Mouse (Mus musculus): ENCODE measurements around the gene Klhdc4. TPM values are rescaled to one million over a fixed set of nuclear protein-coding genes. Genes with fewer than 3 reads are reported as not detected.
A peak's percentile ranks its signal among the peaks of the same experiment; 100 is the strongest.

Gene Klhdc4
- polyA plus RNA-seq, 1 experiment from 2014 or later, result 44.4 TPM

DNA sequence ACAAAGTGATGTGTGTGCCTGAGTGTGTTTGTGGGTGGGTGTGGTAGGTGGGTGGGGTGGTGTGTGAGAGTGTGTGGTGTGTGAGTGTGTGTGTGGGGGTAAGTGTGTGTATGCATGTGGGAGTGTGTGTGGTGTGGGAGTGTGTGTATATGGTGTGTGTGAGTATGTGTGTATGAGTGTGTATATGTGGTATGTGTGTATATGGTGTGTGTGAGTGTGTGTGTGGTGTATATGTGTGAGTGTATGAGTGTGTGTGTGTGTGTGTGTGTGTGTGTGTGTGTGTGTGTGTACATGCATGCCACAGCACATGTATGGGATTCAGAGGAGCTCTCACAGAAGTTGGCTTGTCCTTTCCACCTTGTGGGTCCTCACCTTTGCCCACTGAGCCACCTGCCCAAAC is 17.4 kb upstream of the Klhdc4 start:
- no peaks in the 10 kb centered on the region for H3K36me3 ChIP-seq (ENCODE audit: control insufficient read depth, insufficient read depth, low read length)
- H3K4me3 ChIP-seq (ENCODE audit: low read length), result no peak overlapping the region
- H3K27ac ChIP-seq (ENCODE audit: low read depth, low read length), result no peak overlapping the region
- H3K4me1 ChIP-seq (ENCODE audit: control insufficient read depth, insufficient read depth, low read length), result peaks cover 5% of the 10 kb centered on the region
- no peak for ATAC-seq (ENCODE audit: low FRiP score, low TSS enrichment)
- no peaks in the 10 kb centered on the region for H3K27me3 ChIP-seq (ENCODE audit: control insufficient read depth, insufficient read depth, low read length)
- H3K4me2 ChIP-seq (replicated peaks; ENCODE audit: low read depth, low read length), result no peak overlapping the region
- H3K9me3 ChIP-seq (ENCODE audit: control insufficient read depth, low read length), result no peaks in the 10 kb centered on the region
- H3K9ac ChIP-seq (ENCODE audit: low read depth, low read length), result no peak overlapping the region

DNA sequence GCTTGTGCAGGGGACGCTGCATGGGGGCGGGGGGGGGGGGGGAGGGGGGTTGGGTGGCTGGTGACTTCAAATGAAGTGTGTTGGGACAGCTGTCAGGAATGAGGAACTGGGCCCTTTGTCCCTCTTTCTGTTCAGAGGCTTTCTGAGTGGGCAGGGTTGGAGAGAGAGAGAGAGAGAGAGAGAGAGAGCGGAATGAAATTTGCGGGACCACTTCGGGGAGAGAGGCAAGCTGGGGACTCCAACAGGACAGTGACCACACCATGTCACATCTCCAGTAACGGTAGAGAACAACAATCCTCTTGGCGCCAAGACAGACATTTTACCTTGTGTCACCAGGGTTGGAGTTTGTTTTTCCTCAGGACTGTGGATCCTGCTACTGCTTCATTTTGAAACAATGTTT is 15.4 kb upstream of the Klhdc4 start:
- H3K9me3 ChIP-seq (ENCODE audit: control insufficient read depth, low read length), result no peaks in the 10 kb centered on the region
- no peaks in the 10 kb centered on the region for H3K4me1 ChIP-seq (ENCODE audit: control insufficient read depth, insufficient read depth, low read length)
- no peak overlapping the region for H3K4me2 ChIP-seq (replicated peaks; ENCODE audit: low read depth, low read length)
- H3K27me3 ChIP-seq (ENCODE audit: control insufficient read depth, insufficient read depth, low read length), result no peaks in the 10 kb centered on the region
- H3K9ac ChIP-seq (ENCODE audit: low read depth, low read length), result no peak overlapping the region
- ATAC-seq (ENCODE audit: low FRiP score, low TSS enrichment), result no peak
- 64% methylated on average over 7 of the region's 7 CpGs for WGBS
- no peak overlapping the region for H3K4me3 ChIP-seq (ENCODE audit: low read length)
- no peaks in the 10 kb centered on the region for H3K36me3 ChIP-seq (ENCODE audit: control insufficient read depth, insufficient read depth, low read length)
- H3K27ac ChIP-seq (ENCODE audit: low read depth, low read length), result no peak overlapping the region

DNA sequence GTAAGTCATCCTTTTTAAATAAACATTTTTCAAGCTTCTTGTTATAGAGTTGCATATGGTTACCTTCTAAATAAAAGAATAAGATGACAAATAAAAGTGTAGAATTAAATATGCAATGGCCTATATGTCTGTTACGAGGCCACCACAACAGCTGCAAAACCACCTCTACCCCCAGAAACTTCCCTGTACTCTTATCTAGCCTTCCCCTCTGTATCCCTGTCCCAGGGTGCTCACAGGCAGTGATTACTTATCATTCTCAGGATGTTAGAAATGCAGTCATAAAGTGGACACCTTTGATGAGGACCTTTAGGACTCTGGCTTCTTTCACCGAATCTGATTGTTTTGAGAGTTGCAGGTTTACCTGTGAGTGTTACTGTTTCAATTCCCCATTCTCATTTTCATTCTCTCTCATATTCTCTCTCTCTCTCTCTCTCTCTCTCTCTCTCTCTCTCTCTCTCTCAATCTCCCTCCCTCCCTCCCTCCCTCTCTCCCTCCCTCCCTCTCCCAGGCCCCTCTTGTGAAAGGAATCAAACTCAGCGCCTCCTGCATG is 13.9 kb upstream of the Klhdc4 start:
- Histone ChIP-seq H3K36me3 (ENCODE audit: control insufficient read depth, insufficient read depth, low read length) (no peaks in the 10 kb centered on the region), H3K27me3 (ENCODE audit: control insufficient read depth, insufficient read depth, low read length) (no peaks in the 10 kb centered on the region), H3K9ac (ENCODE audit: low read depth, low read length) (no peak overlapping the region), H3K4me3 (ENCODE audit: low read length) (no peak overlapping the region), H3K9me3 (ENCODE audit: control insufficient read depth, low read length) (no peaks in the 10 kb centered on the region), H3K4me1 (ENCODE audit: control insufficient read depth, insufficient read depth, low read length) (no peaks in the 10 kb centered on the region), H3K4me2 (replicated peaks; ENCODE audit: low read depth, low read length) (no peak overlapping the region), H3K27ac (ENCODE audit: low read depth, low read length) (no peak overlapping the region)
- ATAC-seq (ENCODE audit: low FRiP score, low TSS enrichment), result no peak
- WGBS, result 85% methylated on average over 3 of the region's 3 CpGs

DNA sequence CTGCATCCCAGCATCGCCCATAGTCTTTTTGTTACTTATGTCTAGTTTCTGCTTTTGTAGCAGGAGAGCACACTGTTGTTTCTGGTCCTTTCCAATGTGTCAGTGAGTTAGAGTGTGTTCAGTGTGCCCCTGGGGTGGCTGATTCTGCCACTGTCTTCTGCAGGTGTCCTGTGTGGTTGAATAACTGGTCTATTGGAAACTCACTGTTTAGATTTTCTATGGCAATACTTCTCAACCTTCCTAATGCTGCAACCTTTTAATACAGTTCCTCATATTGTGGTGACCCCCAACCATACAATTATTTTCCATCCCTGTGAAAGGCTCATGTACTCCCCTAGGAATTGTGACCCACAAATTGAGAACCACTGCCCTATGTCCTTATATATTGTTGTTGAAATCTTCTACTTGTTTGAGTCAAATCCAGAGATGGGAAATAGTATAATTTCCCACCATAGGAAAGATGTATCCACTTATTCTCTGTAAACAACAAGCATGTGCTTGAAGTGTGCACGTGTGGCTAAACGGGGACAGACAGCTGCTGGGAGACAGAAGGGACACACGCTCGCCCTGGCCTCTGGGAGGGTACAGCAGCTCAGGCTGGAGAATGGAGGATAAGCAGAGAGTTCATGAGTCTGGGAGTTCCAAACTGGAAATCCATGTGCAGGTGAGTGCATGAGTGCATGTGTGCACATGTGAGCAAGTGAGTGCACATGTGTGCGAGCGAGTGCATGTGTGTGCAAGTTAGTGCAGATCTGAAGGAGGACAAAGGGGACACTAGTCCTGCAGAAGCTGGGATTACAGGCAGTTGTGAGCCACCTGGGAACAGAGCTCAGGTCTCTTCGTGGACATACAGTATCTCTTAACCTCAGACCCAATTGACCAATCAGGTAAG is 12.9 kb upstream of the Klhdc4 start:
- Histone ChIP-seq H3K36me3 (ENCODE audit: control insufficient read depth, insufficient read depth, low read length) (no peaks in the 10 kb centered on the region), H3K9ac (ENCODE audit: low read depth, low read length) (no peak overlapping the region), H3K27ac (ENCODE audit: low read depth, low read length) (no peak overlapping the region), H3K9me3 (ENCODE audit: control insufficient read depth, low read length) (no peaks in the 10 kb centered on the region), H3K4me2 (replicated peaks; ENCODE audit: low read depth, low read length) (no peak overlapping the region), H3K4me3 (ENCODE audit: low read length) (no peak overlapping the region), H3K4me1 (ENCODE audit: control insufficient read depth, insufficient read depth, low read length) (no peaks in the 10 kb centered on the region), H3K27me3 (ENCODE audit: control insufficient read depth, insufficient read depth, low read length) (no peaks in the 10 kb centered on the region)
- no peak for ATAC-seq (ENCODE audit: low FRiP score, low TSS enrichment)
- 92% methylated on average over 8 of the region's 8 CpGs for WGBS

DNA sequence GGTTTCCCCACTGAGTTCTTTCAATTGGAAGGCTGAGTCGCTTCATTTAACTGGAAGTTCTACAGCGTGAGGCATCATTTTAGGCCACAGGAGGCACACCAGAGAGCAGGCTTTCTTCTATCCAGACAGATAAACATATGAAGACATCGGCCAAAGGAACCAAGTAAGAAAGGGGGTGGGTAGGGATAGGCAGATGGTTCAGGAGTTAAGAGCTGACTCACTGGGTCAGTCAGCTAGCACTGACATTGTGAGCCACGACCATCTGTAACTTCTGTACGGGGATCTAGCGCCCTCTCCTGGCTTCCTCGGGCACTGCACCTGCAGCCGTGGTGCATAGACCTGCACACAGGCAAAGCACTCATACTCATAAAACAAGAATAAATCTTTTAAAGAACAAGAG is 11.9 kb upstream of the Klhdc4 start:
- no peak for ATAC-seq (ENCODE audit: low FRiP score, low TSS enrichment)
- H3K4me1 ChIP-seq (ENCODE audit: control insufficient read depth, insufficient read depth, low read length), result no peaks in the 10 kb centered on the region
- no peak overlapping the region for H3K4me2 ChIP-seq (replicated peaks; ENCODE audit: low read depth, low read length)
- no peak overlapping the region for H3K27ac ChIP-seq (ENCODE audit: low read depth, low read length)
- H3K9ac ChIP-seq (ENCODE audit: low read depth, low read length), result no peak overlapping the region
- H3K4me3 ChIP-seq (ENCODE audit: low read length), result no peak overlapping the region
- 52% methylated on average over 8 of the region's 8 CpGs for WGBS
- H3K27me3 ChIP-seq (ENCODE audit: control insufficient read depth, insufficient read depth, low read length), result no peaks in the 10 kb centered on the region
- no peaks in the 10 kb centered on the region for H3K36me3 ChIP-seq (ENCODE audit: control insufficient read depth, insufficient read depth, low read length)
- no peaks in the 10 kb centered on the region for H3K9me3 ChIP-seq (ENCODE audit: control insufficient read depth, low read length)

DNA sequence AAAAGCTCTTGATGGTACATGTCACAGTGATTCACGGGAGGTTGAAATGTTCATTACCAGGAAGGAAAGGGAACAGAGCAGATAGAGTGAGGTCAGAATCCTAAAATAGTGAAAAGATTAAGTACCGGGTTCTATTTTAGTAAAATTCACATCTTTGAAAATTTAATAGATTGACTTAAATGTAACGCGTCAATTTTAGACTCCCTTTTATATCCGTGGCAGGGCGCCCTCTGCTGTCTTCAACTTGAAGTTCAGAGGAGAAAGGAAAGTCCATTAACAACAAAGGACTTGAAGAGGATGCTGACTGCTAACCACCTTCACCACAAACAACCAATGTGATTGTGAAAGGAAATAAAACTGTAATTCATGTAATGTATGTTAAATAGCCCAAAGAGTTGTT is 3.1 kb upstream of the Klhdc4 start:
- peaks cover 12% of the 10 kb centered on the region; the same call in 1 of the 2 replicates for H3K4me1 ChIP-seq (ENCODE audit: control insufficient read depth, insufficient read depth, low read length)
- 19% methylated on average over 6 of the region's 6 CpGs for WGBS
- no peak for ATAC-seq (ENCODE audit: low FRiP score, low TSS enrichment)

DNA sequence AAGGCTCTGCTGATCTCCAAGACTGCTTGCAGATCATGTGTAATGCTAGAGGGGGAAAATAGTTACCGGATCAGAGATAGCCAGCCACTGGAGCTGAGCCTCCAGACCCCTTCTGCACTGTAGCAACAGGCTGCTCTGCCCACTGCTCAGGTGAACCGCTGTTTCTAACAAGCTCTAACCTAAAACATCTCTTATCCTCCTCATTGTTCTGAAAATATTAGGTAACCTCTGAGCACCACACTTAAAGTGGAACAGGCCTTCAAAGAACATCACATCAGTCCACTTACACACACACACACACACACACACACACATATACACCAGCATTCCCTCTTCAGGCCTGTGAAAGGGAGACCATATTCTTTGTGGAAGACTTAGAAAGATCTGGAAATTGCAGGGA is 2.7 kb upstream of the Klhdc4 start:
- no peaks in the 10 kb centered on the region for H3K27me3 ChIP-seq (ENCODE audit: control insufficient read depth, insufficient read depth, low read length)
- no peak overlapping the region for H3K27ac ChIP-seq (ENCODE audit: low read depth, low read length)

More for the DNA sequence above, 3.1 kb upstream of the Klhdc4 start:
- no peak overlapping the region for H3K4me3 ChIP-seq (ENCODE audit: low read length)
- H3K27me3 ChIP-seq (ENCODE audit: control insufficient read depth, insufficient read depth, low read length), result no peaks in the 10 kb centered on the region
- H3K27ac ChIP-seq (ENCODE audit: low read depth, low read length), result no peak overlapping the region
- H3K36me3 ChIP-seq (ENCODE audit: control insufficient read depth, insufficient read depth, low read length), result no peaks in the 10 kb centered on the region
- no peak overlapping the region for H3K4me2 ChIP-seq (replicated peaks; ENCODE audit: low read depth, low read length)
- no peak overlapping the region for H3K9ac ChIP-seq (ENCODE audit: low read depth, low read length)
- no peaks in the 10 kb centered on the region for H3K9me3 ChIP-seq (ENCODE audit: control insufficient read depth, low read length)

DNA sequence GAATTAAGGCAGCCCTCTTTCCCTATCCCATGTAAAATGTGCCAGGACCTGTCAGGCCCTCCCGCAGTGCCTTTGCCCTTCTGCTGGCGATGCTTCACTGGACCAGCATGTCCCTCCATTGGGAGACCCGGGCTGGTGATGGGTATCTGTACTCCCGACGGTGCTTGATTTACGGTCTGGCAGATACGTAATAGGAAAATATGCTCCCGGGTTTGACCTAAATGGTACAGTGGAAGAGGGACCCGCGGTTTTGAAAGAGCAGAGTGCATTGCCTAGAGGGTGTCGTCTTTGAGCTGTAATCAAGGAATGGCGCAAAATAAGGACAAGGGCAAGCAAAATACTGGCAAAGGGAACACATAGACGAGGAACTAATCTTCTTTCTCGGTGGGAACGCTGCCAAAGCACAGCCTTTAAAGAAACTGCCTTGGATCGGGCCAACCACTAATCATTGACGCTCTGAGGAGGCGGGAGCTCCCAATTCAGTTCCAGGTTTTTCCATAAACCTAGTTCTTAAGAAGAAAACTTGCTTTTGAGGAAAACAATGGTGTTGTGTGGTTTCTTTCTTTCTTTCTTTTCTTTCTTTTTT is 501 bp upstream of the Klhdc4 start:
- Histone ChIP-seq H3K27ac (ENCODE audit: low read depth, low read length) (no peak overlapping the region), H3K4me3 (ENCODE audit: low read length) (peak overlapping the region; percentile 98), H3K36me3 (ENCODE audit: control insufficient read depth, insufficient read depth, low read length) (no peaks in the 10 kb centered on the region), H3K4me1 (ENCODE audit: control insufficient read depth, insufficient read depth, low read length) (peaks cover 12% of the 10 kb centered on the region; the same call in 1 of the 2 replicates), H3K9me3 (ENCODE audit: control insufficient read depth, low read length) (no peaks in the 10 kb centered on the region), H3K27me3 (ENCODE audit: control insufficient read depth, insufficient read depth, low read length) (no peaks in the 10 kb centered on the region), H3K4me2 (replicated peaks; ENCODE audit: low read depth, low read length) (peak overlapping the region; percentile 65), H3K9ac (ENCODE audit: low read depth, low read length) (peak overlapping the region; percentile 91; the same call in 1 of the 2 replicates)
- WGBS, result 24% methylated on average over 18 of the region's 18 CpGs
- ATAC-seq (ENCODE audit: low FRiP score, low TSS enrichment), result peak; percentile 80

More for the DNA sequence above, 2.7 kb upstream of the Klhdc4 start:
- Histone ChIP-seq H3K4me3 (ENCODE audit: low read length) (no peak overlapping the region), H3K36me3 (ENCODE audit: control insufficient read depth, insufficient read depth, low read length) (no peaks in the 10 kb centered on the region), H3K9me3 (ENCODE audit: control insufficient read depth, low read length) (no peaks in the 10 kb centered on the region), H3K9ac (ENCODE audit: low read depth, low read length) (no peak overlapping the region), H3K4me2 (replicated peaks; ENCODE audit: low read depth, low read length) (no peak overlapping the region), H3K4me1 (ENCODE audit: control insufficient read depth, insufficient read depth, low read length) (peaks cover 12% of the 10 kb centered on the region; the same call in 1 of the 2 replicates)
- ATAC-seq (ENCODE audit: low FRiP score, low TSS enrichment), result no peak
- 87% methylated on average over 2 of the region's 2 CpGs for WGBS

Measured in kidney, embryonic 14.5 days (tissue).